Mouse (Mus musculus): ENCODE data around the gene Ccdc184.

The Ccdc184 gene

GRCm38 (mm10) chr15:98157253-98157652 is 9.7 kb upstream of the Ccdc184 start:
- no peak for DNase-seq

GRCm38 (mm10) chr15:98161026-98161805 is 5.7 kb upstream of the Ccdc184 start:
- DNase-seq = no peak

GRCm38 (mm10) chr15:98162561-98162960 is 4.4 kb upstream of the Ccdc184 start:
- DNase-seq = no peak

- no peak for DNase-seq
Measured at GRCm38 (mm10) chr15:98165525-98165924, 1.4 kb upstream of the Ccdc184 start, which contains the start of gene Asb8. Asb8 (minus strand) TSS chr15:98165625.

- DNase-seq = peak; percentile 81
Measured at GRCm38 (mm10) chr15:98167645-98168621, 975 bp downstream of the Ccdc184 start.

- DNase-seq = peak; percentile 10
Measured at GRCm38 (mm10) chr15:98168622-98169004, 1.7 kb downstream of the Ccdc184 start.

- DNase-seq = no peak
Measured at GRCm38 (mm10) chr15:98170365-98170764, 3.4 kb downstream of the Ccdc184 start.

- no peak for DNase-seq
Measured at GRCm38 (mm10) chr15:98170917-98171316, 4.0 kb downstream of the Ccdc184 start.

- DNase-seq = no peak
Measured at GRCm38 (mm10) chr15:98172113-98172512, 5.2 kb downstream of the Ccdc184 start.

- peak; percentile 18 for DNase-seq
Measured at GRCm38 (mm10) chr15:98173821-98174220, 6.9 kb downstream of the Ccdc184 start.

GRCm38 (mm10) chr15:98177320-98177719 is 10.4 kb downstream of the Ccdc184 start:
- DNase-seq = no peak

GRCm38 (mm10) chr15:98180567-98181131 is 13.7 kb downstream of the Ccdc184 start:
- no peak for DNase-seq

GRCm38 (mm10) chr15:98181132-98181711 is 14.3 kb downstream of the Ccdc184 start:
- peak; percentile 85 for DNase-seq

GRCm38 (mm10) chr15:98181856-98182570 is 15.1 kb downstream of the Ccdc184 start:
- no peak for DNase-seq

GRCm38 (mm10) chr15:98184456-98184855 is 17.5 kb downstream of the Ccdc184 start:
- DNase-seq = no peak

GRCm38 (mm10) chr15:98195442-98195841 is 28.5 kb downstream of the Ccdc184 start, which contains the start of gene Olfr288:
Olfr288 (minus strand) TSS chr15:98195542.
- DNase-seq = no peak

GRCm38 (mm10) chr15:98209676-98210075 is 42.7 kb downstream of the Ccdc184 start:
- no peak for DNase-seq

- no peak for DNase-seq
Measured at GRCm38 (mm10) chr15:98213336-98213870, 46.4 kb downstream of the Ccdc184 start.

GRCm38 (mm10) chr15:98214130-98214529 is 47.2 kb downstream of the Ccdc184 start:
- no peak for DNase-seq
